Mouse (Mus musculus): Measurements from ENCODE around the gene Tmem129.
A peak's percentile ranks its signal among the peaks of the same experiment; 100 is the strongest.

The Tmem129 gene

DNA sequence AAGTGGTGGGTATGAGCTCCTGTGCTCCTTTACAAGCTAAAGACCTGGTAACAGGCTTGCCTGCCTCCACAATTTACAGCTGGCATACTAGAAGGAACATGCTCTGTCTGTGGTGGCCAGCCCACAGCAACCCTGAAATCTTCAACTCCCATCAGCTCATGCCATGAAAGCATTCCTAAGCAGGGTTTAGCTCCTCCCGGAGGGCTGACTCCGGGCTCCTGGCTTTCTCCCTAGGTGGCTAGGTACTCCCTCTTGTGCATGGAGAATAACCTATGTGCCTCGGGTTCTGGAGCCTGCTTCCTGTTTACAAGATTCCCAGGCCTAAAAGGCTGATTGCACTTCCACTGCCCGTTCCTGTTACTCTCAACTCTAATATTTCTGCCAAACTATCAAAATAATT is 19.4 kb downstream of the Tmem129 start:
- DNase-seq (ENCODE audit: low read depth, low spot score): no peak

DNA sequence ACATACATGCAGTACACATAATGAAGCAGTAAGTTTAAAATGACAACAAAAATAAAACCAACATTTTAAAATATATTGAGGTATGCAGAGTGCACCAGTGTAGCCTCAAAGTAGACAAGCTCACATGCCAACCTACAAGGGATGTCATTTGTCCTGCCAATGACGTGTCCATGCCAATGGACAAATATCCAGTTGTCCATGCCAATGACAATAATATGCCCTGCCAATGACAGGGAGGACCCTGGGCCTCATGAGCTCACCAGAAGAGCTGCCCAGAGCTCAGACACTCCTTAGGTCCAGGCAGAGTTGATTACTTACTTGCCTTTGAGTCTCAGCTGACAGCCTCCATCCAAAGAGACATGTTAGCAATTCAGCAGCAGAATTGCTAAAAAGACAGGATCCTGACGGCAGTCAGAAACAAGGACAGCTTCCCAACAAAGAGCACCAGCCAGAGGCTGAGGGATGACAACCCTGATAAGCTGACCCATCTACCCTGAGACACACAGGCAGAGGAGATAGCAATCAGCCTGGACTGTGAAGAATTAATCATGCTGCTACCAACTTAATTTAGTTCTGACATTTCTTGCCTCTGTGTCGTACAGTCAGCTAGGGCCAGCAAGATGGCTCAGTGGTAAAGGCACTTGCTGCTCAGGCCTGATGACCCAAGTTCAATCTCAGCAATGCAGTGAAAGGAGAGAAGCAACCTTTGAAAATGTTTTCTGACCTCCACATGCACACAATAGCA is 20.4 kb downstream of the Tmem129 start:
- no peak for DNase-seq (ENCODE audit: low read depth, low spot score)

- DNase-seq (ENCODE audit: low read depth, low spot score): no peak
These were observed 22.9 kb downstream of the Tmem129 start for GRCm38 (mm10) chr5:33635361-33635760.

DNA sequence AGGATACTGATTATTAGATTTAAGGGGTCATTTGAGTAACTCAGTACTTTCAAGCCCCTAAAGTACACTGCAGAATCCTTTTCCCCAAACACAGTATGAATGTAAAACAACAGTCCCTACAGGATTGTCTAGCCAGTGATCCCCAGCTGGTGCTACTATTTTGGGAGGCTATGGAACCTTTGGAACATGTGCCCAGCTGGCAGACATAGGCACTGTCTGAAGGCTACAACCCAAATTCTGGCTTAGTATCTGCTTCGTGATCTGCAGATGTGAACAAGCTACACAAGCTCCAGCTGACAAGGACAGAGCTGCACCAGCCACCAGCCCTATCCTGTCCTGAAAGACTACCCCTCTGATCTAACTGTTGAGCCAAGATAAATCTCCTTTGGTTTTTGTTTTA is 25.7 kb downstream of the Tmem129 start:
- DNase-seq (ENCODE audit: low read depth, low spot score): no peak

DNA sequence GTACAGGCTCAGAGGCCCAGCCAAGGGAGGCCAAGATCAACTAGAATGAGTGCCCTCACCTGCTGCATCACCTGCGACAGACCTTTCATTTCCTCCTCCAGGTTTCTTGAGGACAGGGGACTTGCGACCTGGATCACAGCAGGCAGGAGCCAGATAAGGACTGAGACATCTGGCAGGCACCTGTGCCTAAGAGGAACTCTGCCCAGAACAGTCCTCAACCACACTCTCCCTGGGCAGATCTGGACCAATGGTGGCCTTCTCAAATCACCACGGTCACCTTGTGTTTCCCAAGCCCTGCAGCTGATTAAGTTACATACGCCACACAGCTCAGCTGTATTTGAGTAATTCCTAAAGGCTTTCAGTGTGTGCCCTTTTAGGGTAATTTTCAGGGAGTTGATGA is 27.6 kb downstream of the Tmem129 start:
- no peak for DNase-seq (ENCODE audit: low read depth, low spot score)

DNA sequence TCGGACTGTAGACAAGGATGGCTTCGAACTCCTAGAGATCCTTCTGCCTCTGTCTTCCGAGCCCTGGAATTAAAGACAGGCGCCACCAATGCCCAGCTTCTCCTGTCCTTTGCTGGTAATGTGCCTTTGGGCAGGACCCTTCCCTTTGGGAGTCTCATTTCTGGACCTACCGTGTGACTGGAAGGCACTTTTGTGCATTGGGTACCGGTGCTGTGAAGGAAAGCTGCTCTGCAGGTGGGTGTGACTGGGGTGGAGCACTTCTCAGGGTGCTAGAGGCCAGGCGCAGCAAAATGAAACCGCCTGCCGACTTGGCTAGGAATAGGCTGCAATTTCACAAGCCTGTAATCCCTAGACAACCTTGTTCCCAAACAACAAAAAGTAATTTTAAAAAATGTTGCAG is 28.2 kb downstream of the Tmem129 start:
- DNase-seq (ENCODE audit: low read depth, low spot score): peak; percentile 68

GRCm38 (mm10) chr5:33629301-33629987 is 28.8 kb downstream of the Tmem129 start, which contains the start of the genes Fam53a and Gm9903:
TSS of gene Fam53a (minus strand) at chr5:33629635.
TSS of gene Gm9903 (plus strand) at chr5:33629925.
- peak; percentile 96 for DNase-seq (ENCODE audit: low read depth, low spot score)

GRCm38 (mm10) chr5:33628820-33629300 is 29.4 kb downstream of the Tmem129 start:
- DNase-seq (ENCODE audit: low read depth, low spot score): peak; percentile 56

- DNase-seq (ENCODE audit: low read depth, low spot score): no peak
These were observed 30.2 kb downstream of the Tmem129 start for GRCm38 (mm10) chr5:33627968-33628367.

DNA sequence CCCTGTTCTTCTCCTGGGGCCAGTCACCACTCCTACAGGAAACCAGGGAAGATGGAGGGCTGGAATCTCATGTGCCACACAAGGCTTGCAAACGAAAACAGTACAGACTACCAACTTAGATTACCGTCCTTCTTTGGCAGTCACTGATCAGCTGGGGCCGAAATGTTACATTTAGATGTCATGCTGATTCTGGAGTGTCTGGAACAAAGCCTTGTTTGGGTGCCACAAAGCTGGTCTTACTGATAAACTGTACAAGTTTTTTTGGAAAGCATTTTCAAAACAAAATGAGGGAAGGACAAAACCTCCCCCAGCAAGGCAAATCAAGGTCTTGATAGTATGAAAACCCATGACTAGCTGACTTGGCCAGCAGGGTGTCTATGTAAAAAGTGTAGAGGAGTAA is 34.5 kb downstream of the Tmem129 start:
- no peak for DNase-seq (ENCODE audit: low read depth, low spot score)

DNA sequence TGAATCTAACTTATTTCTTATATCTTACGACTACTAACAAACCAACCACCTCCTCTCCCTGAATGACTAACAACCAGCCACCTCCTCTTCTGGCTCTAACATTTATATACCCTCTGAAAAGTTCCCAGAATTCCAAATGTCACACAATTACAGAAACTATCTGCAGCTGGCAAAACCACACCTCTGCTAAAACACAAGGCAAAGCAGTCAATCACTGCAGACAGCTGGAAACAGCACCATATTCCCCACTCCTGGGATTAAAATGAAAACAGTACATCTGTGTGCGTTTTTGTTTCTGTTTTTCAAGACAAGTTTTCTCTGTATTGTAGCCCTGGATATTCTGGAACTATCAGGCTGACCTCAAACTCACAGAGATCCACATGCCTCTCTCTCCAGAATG is 35.5 kb downstream of the Tmem129 start:
- no peak for DNase-seq (ENCODE audit: low read depth, low spot score)

DNA sequence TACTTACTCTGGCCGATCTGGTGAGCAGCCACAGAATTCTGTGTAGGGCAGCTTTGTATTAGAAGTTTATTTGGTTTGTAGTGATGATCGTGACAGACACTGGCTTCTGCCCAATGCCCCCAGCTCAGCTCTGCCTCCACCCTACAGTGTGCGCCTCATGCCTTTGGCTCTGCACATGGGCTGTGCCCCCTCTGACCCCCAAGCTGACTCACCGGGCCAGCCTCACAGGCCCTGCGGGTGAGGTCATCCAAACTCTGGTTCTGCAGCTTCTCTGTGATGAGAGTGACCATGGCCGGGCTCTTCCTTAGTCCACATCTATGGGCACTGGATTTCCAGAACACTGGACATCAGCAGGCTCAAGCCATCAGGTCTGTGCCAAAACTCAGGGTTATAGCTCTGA is 43.8 kb downstream of the Tmem129 start:
- DNase-seq (ENCODE audit: low read depth, low spot score): no peak

- DNase-seq (ENCODE audit: low read depth, low spot score): no peak
These were observed 46.4 kb downstream of the Tmem129 start for GRCm38 (mm10) chr5:33611795-33612194.

DNA sequence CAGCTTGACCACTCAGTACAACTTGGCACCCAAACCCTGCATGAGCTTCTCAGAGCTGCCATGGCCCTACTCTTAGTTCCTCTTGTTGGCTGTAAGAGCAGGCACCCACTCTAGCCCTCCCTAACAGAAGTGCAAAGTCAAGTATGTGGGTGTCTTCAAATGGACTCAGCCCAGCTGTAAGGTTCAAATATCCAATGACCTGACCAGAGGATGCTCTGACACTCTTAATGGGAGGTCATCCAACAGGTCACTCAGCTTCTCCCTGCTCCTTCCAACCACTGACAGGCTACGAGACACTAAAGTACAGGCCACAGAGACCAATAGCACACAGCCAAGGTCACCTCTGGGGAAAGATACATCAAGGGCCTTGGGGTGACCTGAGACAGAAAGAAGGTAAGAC is 49.0 kb downstream of the Tmem129 start:
- DNase-seq (ENCODE audit: low read depth, low spot score): no peak

DNA sequence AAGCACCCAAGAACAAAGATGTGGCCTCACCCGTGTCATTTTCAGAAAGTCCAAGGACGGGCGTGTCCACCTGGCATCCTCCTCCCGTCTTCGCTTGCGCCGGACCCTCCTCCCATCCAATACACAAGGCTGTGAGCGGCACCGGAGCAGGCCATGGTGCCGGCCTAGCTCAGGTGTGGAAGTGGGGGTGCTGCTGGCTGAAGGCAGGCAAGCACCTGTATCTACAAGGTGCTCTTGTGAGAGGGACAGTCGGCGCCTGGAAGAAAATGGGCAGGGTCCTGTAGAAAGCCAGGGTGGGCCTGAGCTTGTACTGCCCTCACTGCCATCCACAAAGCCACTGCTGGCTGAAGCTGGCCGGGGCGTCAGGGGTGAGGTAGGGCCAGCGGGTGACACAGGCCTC is 50.8 kb downstream of the Tmem129 start:
- no peak for DNase-seq (ENCODE audit: low read depth, low spot score)

GRCm38 (mm10) chr5:33606631-33607030 is 51.6 kb downstream of the Tmem129 start:
- DNase-seq (ENCODE audit: low read depth, low spot score): no peak

DNA sequence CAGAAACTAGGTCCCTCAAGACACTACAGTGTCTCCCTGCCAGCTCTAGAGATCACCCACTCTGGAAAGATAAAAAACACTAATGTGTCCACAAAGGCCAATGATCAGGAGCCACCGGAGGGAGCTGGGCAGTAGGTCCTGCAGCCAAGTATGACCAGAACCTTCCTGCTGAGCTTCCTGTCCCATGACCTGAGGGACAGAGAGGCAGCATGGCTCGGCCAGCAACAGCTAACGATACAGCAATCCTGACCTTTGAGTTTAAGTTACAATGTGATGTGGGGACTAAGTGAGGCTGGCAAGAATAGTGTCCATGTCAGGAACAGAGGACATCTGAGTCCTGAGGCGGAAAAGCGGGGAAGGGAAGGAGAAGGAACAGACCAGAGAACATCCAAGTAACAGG is 52.9 kb downstream of the Tmem129 start:
- DNase-seq (ENCODE audit: low read depth, low spot score): no peak
